Comparison of ENCODE assay signal across 21 mouse cellular contexts in the genomic region with DNA sequence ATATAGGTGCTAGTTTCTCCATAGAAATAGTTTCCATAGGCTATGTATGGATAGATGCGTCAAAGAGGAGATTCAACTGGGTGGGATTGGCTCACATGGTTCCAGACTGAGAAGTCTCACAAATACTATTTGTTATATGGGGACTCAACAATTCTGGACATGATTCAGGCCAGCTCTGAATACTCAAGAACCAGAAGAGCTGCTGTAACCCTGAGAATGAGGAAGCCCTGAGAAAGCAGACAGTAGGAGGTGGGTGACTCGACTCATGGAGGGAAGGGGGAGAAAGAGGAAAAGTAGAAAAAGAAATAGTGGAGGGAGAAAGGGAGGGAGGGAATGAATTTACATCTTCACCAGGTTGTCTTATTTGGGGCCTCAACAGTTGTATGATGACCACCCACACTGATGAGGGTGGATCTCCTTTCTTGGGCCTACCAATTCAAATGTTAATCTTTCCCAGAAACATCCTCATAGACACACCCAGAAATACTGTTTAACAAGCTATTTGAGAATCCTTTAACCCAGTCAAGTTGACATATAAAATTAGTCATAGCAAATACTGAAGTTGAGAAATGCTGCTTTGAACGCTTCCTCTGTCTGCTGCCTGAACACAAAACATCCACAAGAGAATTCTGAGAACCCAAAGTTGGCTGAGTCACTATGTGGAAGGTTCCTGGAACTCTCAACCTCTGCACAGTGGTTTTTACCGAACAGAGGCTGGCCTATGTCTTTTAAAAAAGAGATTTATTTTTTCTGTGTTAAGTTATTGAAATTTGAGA. TPM values are rescaled to one million over a fixed set of nuclear protein-coding genes. Genes with fewer than 3 reads are reported as not detected.
A peak's percentile ranks its signal among the peaks of the same experiment; 100 is the strongest.
DNase-seq lines count a peak whose midpoint lies in the region; ATAC-seq and TF ChIP-seq lines count a peak whose summit lies in the region.
"Had no signal": no experiment of that assay in that cellular context is flagged by ENCODE, and none has a peak within 500 bp of the region (broad histone marks: within the 10 kb centered on the region; RNA-seq: fewer than 3 reads in every experiment).

No protein-coding gene starts in this region.

- no peaks in the 10 kb centered on the region for H3K79me2 ChIP-seq in C2C12 (ENCODE audit: control insufficient read depth, insufficient read depth)
- no peaks in the 10 kb centered on the region for H3K79me2 ChIP-seq in macrophage (ENCODE audit: inconsistent target)

- no peak overlapping the region for H3K4me2 ChIP-seq in forebrain, embryonic 15.5 days (replicated peaks)
- no peak overlapping the region for H3K4me2 ChIP-seq in midbrain, embryonic 13.5 days (replicated peaks)
- H3K4me2 ChIP-seq: embryonic facial prominence, embryonic 13.5 days; forebrain, embryonic 13.5 days; limb, embryonic 15.5 days; neural tube, embryonic 15.5 days; stomach, embryonic 15.5 days had no signal

- no peak for TF ChIP-seq CTCF in C2C12 (IDR thresholded peaks at IDR 0.05; ENCODE audit: control insufficient read depth, insufficient read depth, insufficient read length)

- no peak overlapping the region for H3ac ChIP-seq in C2C12 (ENCODE audit: control insufficient read depth, insufficient read length, low read depth)

- H3K4me3 ChIP-seq in C2C12 (ENCODE audit: insufficient read depth, poor library complexity, severe bottlenecking): no peak overlapping the region
- H3K4me3 ChIP-seq in macrophage (ENCODE audit: inconsistent target): no peak overlapping the region
- H3K4me3 ChIP-seq in forebrain, embryonic 15.5 days: no peak overlapping the region
- no peak overlapping the region for H3K4me3 ChIP-seq in midbrain, embryonic 13.5 days (replicated peaks)
- H3K4me3 ChIP-seq: embryonic facial prominence, embryonic 13.5 days; forebrain, embryonic 13.5 days; heart, embryonic 10.5 days; limb, embryonic 15.5 days; neural tube, embryonic 15.5 days; stomach, embryonic 15.5 days had no signal

- WGBS in macrophage (ENCODE audit: missing documents): 34% methylated on average over 4 of the region's 4 CpGs
- WGBS in forebrain, embryonic 15.5 days: 89% methylated on average over 4 of the region's 4 CpGs
- 92% methylated on average over 4 of the region's 4 CpGs for WGBS in midbrain, embryonic 13.5 days

- peak overlapping the region; percentile 40 for H3K27ac ChIP-seq in macrophage
- H3K27ac ChIP-seq in forebrain, embryonic 15.5 days (replicated peaks): no peak overlapping the region
- H3K27ac ChIP-seq in midbrain, embryonic 13.5 days: no peak overlapping the region
- H3K27ac ChIP-seq: embryonic facial prominence, embryonic 13.5 days; heart, embryonic 10.5 days; neural tube, embryonic 15.5 days; stomach, embryonic 15.5 days had no signal

- H3K79me3 ChIP-seq in C2C12 (ENCODE audit: low read depth): no peaks in the 10 kb centered on the region

- intact Hi-C loops in heart, postnatal 10 days (cut with DNase I): no loop called here

- H3K4me1 ChIP-seq in forebrain, embryonic 15.5 days: peaks cover 4% of the 10 kb centered on the region; the same call in 1 of the 2 replicates
- no peaks in the 10 kb centered on the region for H3K4me1 ChIP-seq in midbrain, embryonic 13.5 days (replicated peaks)
- H3K4me1 ChIP-seq: embryonic facial prominence, embryonic 13.5 days; forebrain, embryonic 13.5 days; heart, embryonic 10.5 days; neural tube, embryonic 15.5 days; stomach, embryonic 15.5 days had no signal

- no peaks in the 10 kb centered on the region for H3K27me3 ChIP-seq in C2C12 (ENCODE audit: control insufficient read depth, insufficient read depth, insufficient read length)
- no peaks in the 10 kb centered on the region for H3K27me3 ChIP-seq in forebrain, embryonic 15.5 days
- H3K27me3 ChIP-seq in midbrain, embryonic 13.5 days: no peaks in the 10 kb centered on the region
- H3K27me3 ChIP-seq: CH12.LX; embryonic facial prominence, embryonic 13.5 days; forebrain, embryonic 13.5 days; limb, embryonic 15.5 days; neural tube, embryonic 15.5 days; stomach, embryonic 15.5 days had no signal

- no peaks in the 10 kb centered on the region for H3K9me3 ChIP-seq in forebrain, embryonic 15.5 days
- H3K9me3 ChIP-seq in midbrain, embryonic 13.5 days: no peaks in the 10 kb centered on the region
- H3K9me3 ChIP-seq: embryonic facial prominence, embryonic 13.5 days; forebrain, embryonic 13.5 days; heart, embryonic 10.5 days; limb, embryonic 15.5 days; neural tube, embryonic 15.5 days; stomach, embryonic 15.5 days had no signal

- no peak overlapping the region for H3K9ac ChIP-seq in forebrain, embryonic 15.5 days (replicated peaks)
- H3K9ac ChIP-seq in midbrain, embryonic 13.5 days (replicated peaks): no peak overlapping the region
- H3K9ac ChIP-seq: embryonic facial prominence, embryonic 13.5 days; forebrain, embryonic 13.5 days; limb, embryonic 15.5 days; neural tube, embryonic 15.5 days; stomach, embryonic 15.5 days had no signal

- DNase-seq in heart, adult 11 months: peak; percentile 78
- no peak for DNase-seq in heart, postnatal 10 days
- peak; percentile 70 for DNase-seq in R1 (ENCODE audit: low read depth, low spot score)
- no peak for DNase-seq in layer of hippocampus, postnatal 36 days
- DNase-seq: kidney, postnatal 25 days; lung, postnatal 10 days; right cerebral cortex, postnatal 25 days; thymus, postnatal 4 days had no signal

- no peaks in the 10 kb centered on the region for H3K36me3 ChIP-seq in C2C12 (ENCODE audit: control insufficient read depth, insufficient read depth)
- H3K36me3 ChIP-seq in macrophage (ENCODE audit: inconsistent target): no peaks in the 10 kb centered on the region
- H3K36me3 ChIP-seq in forebrain, embryonic 15.5 days: no peaks in the 10 kb centered on the region
- H3K36me3 ChIP-seq in midbrain, embryonic 13.5 days: no peaks in the 10 kb centered on the region
- H3K36me3 ChIP-seq: embryonic facial prominence, embryonic 13.5 days; heart, embryonic 10.5 days; limb, embryonic 15.5 days; neural tube, embryonic 15.5 days; stomach, embryonic 15.5 days had no signal

- no peak for ATAC-seq in forebrain, embryonic 15.5 days (replicated peaks)
- no peak for ATAC-seq in midbrain, embryonic 13.5 days
- ATAC-seq: intestine, postnatal 0 days; midbrain, embryonic 16.5 days had no signal

TF ChIP-seq in C2C12, 6 proteins besides CTCF, POLR2A, EP300 and RAD21:
- TF ChIP-seq USF1 (IDR thresholded peaks at IDR 0.05; ENCODE audit: low read depth): no peak
- peak; percentile 60 for TF ChIP-seq CEBPB (IDR thresholded peaks at IDR 0.05; ENCODE audit: low read depth)
- TF ChIP-seq FOSL1 (IDR thresholded peaks at IDR 0.05; ENCODE audit: insufficient read depth, low read length, poor library complexity, severe bottlenecking): no peak

RNA-seq across cellular contexts. Expression of a gene that starts 54.8 kb away (rescaled TPM):
- 100 to 1,000 TPM; 123 to 128 TPM for total RNA-seq in heart, postnatal 10 days (2021)
- polyA plus RNA-seq in C2C12 (2012; fragmentation: generic; extraction: Trizol): 5.8 TPM
- 10 to 100 TPM in 1 of 26 experiments, under 1 TPM in 11, not detected in 14; 0.16 to 36.5 (median 0.33) TPM for total RNA-seq in macrophage (2018; cell fraction: chromatin; rRNA removed)
- under 1 TPM in 23 of 26 experiments, not detected in 3; 0.03 to 0.45 (median 0.07) TPM for total RNA-seq in macrophage (2018; cell fraction: cytosol; rRNA removed)
- 1 to 10 TPM in 1 of 26 experiments, under 1 TPM in 3, not detected in 22; 0.15 to 4.8 (median 0.35) TPM for total RNA-seq in macrophage (2018; cell fraction: nucleus; rRNA removed)
- 0.03 to 0.09 TPM in 2 of 3 replicates, not detected in the other for polyA plus RNA-seq in macrophage (2018)
- polyA plus RNA-seq in forebrain, embryonic 15.5 days (2015; fragmentation: Nextera tagmentation; extraction: Ambion mirVana): 26.3 and 26.5 TPM in 2 replicates
- 4.4 and 5.1 TPM in 2 replicates for polyA plus RNA-seq in midbrain, embryonic 13.5 days (2015; fragmentation: Nextera tagmentation; extraction: Ambion mirVana)
- total RNA-seq in layer of hippocampus, postnatal 36 days (2021): 1 to 10 TPM; 3.1 to 3.4 TPM

Comparison
In these comparisons a context has a peak if more than half of its experiments do, and no peak if none do; other contexts are left out.
1. DNase-seq: peak in heart, adult 11 months (single experiment) and R1 (single experiment); none in heart, postnatal 10 days (0 of 2) and layer of hippocampus, postnatal 36 days (0 of 2).